Mouse (Mus musculus) subcutaneous adipose tissue, adult 2 months (tissue): ENCODE measurements around the gene Gm3164. TPM values are rescaled to one million over a fixed set of nuclear protein-coding genes. Genes with fewer than 3 reads are reported as not detected.

ENCODE experiments used
- polyA plus RNA-seq: library from polyadenylated mRNA; depleted of rRNA; stranded (reverse); fragments of >200 nt; gene quantifications from 2 replicates; pipeline ENCODE4 v1.2.3, GENCODE M21; 2012; ENCODE audit warnings: low replicate concordance; rRNA removed

Gm3164 gene
- polyA plus RNA-seq: 0.06 and 0.37 TPM in 2 replicates

GRCm38 (mm10) chr14:4414965-4415835, at the start of gene Gm3164:
TSS of gene Gm3164 (plus strand) at chr14:4415448.

GRCm38 (mm10) chr14:4397226-4397625, 18.0 kb upstream of the Gm3164 start, which contains the start of gene Gm3159:
TSS of gene Gm3159 (plus strand) at chr14:4397526.

GRCm38 (mm10) chr14:4430692-4431091, 15.4 kb downstream of the Gm3164 start, which contains the start of gene Gm3173:
TSS of gene Gm3173 (plus strand) at chr14:4430992.

GRCm38 (mm10) chr14:4481445-4481844, 66.2 kb downstream of the Gm3164 start, which contains the start of gene Gm3182:
TSS of gene Gm3182 (plus strand) at chr14:4481745.

Other genes with a start within 250 kb of the Gm3164 start
- gene Gm2974, start 232.9 kb upstream of the Gm3164 start, polyA plus RNA-seq: 0.57 TPM in 1 of 2 replicates, not detected in the other
- not detected in 2 replicates for gene Gm3138, start 165.8 kb upstream of the Gm3164 start, polyA plus RNA-seq
- gene Gm3149, start 98.2 kb upstream of the Gm3164 start, polyA plus RNA-seq: not detected in 2 replicates
- gene 2610042L04Rik, start 80.7 kb upstream of the Gm3164 start, polyA plus RNA-seq: 0.29 TPM in 1 of 2 replicates, not detected in the other
- not detected in 2 replicates for gene Gm3159, start 17.9 kb upstream of the Gm3164 start, polyA plus RNA-seq
- gene Gm3173, start 15.5 kb downstream of the Gm3164 start, polyA plus RNA-seq: 0.40 TPM in 1 of 2 replicates, not detected in the other
- gene Gm3182, start 66.3 kb downstream of the Gm3164 start, polyA plus RNA-seq: not detected in 2 replicates
- not detected in 2 replicates for gene Gm3047, start 140.0 kb downstream of the Gm3164 start, polyA plus RNA-seq
- not detected in 2 replicates for gene Gm8159, start 216.9 kb downstream of the Gm3164 start, polyA plus RNA-seq
- gene Gm3239, start 248.7 kb downstream of the Gm3164 start, polyA plus RNA-seq: not detected in 2 replicates